Mouse (Mus musculus) C2C12 (cell line): Measurements from ENCODE around the gene Ccdc142.

Source experiments
- CEBPB ChIP-seq: IDR thresholded peaks from one replicate; pipeline ENCODE4 v1.6.1; 2011; ENCODE audit warnings: low read depth, mild to moderate bottlenecking, control low read depth, moderate library complexity
- CTCF ChIP-seq: IDR thresholded peaks from one replicate; pipeline ENCODE4 v1.5.1; 2011; ENCODE audit not compliant: control insufficient read depth, insufficient read depth, insufficient read length
- MAX ChIP-seq: IDR thresholded peaks from one replicate; pipeline ENCODE4 v1.6.1; 2011; ENCODE audit warnings: mild to moderate bottlenecking, control low read depth
- MYOD1 ChIP-seq: IDR thresholded peaks from one replicate; pipeline ENCODE4 v1.6.1; 2011; ENCODE audit warnings: low read depth; ENCODE audit not compliant: control insufficient read depth, insufficient read length
- MYOG ChIP-seq: IDR thresholded peaks from one replicate; pipeline ENCODE4 v1.6.1; 2011; ENCODE audit not compliant: control insufficient read depth, insufficient read length; ENCODE audit errors: extremely low read depth

DNA sequence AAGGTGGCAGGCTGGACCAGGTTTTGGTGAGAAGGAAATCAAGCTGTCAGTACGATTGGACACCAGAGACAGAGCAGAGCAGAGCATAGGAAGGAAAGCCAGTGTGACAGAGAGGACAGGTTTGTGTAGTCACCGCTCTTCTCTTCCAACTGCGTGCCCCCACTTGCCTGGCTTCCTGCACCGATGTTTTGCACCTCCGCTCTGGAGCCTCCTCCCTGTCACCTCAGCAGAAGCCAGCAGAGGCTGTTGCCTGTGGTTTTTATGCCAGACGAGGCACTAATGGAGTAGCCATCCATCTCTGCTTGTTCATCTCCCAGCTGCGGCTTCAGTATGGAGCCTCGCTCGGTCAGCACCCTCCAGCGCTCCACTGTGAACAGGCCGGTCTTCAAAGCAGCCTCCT is 41.5 kb downstream of the Ccdc142 start:
- TF ChIP-seq CTCF = no peak
- TF ChIP-seq CEBPB = no peak
- TF ChIP-seq MAX = no peak
- TF ChIP-seq MYOD1 = no peak
- TF ChIP-seq MYOG = no peak
